Mouse (Mus musculus) testis, adult 2 months (tissue): Measurements from ENCODE around the gene Pds5a. TPM values are rescaled to one million over a fixed set of nuclear protein-coding genes. Genes with fewer than 3 reads are reported as not detected.

Experiments
- H3K27ac ChIP-seq: fragments of 200-500 bp; 2 replicates; pipeline ENCODE4 v1.5.1; 2012; ENCODE audit warnings: low read depth, low read length; ENCODE audit not compliant: control insufficient read depth, insufficient read depth
- H3K27me3 ChIP-seq: fragments of 200-500 bp; 2 replicates; pipeline ENCODE4 v1.6.1; 2012; ENCODE audit warnings: mild to moderate bottlenecking, low read length, moderate library complexity; ENCODE audit not compliant: control insufficient read depth, insufficient read depth
- H3K36me3 ChIP-seq: fragments of 200-500 bp; 2 replicates; pipeline ENCODE4 v1.6.1; 2012; ENCODE audit warnings: mild to moderate bottlenecking, low read length; ENCODE audit not compliant: control insufficient read depth, insufficient read depth
- H3K4me1 ChIP-seq: fragments of 200-500 bp; 2 replicates; pipeline ENCODE4 v1.6.1; 2012; ENCODE audit warnings: low read length; ENCODE audit not compliant: control insufficient read depth, insufficient read depth
- H3K4me3 ChIP-seq: fragments of 200-500 bp; 2 replicates; pipeline ENCODE4 v1.5.1; 2012; ENCODE audit warnings: low read depth, mild to moderate bottlenecking, low read length, moderate library complexity, mixed read lengths; ENCODE audit not compliant: control insufficient read depth
- CTCF ChIP-seq: fragments of 200-500 bp; IDR thresholded peaks from 2 replicates; pipeline ENCODE4 v1.5.1; 2012; ENCODE audit warnings: low read depth, mild to moderate bottlenecking, inconsistent platforms, low read length, moderate library complexity; ENCODE audit not compliant: control insufficient read depth, insufficient read depth, insufficient replicate concordance
- POLR2A ChIP-seq: fragments of 200-500 bp; IDR thresholded peaks from 2 replicates; pipeline ENCODE4 v1.6.1; 2012; ENCODE audit warnings: low read depth, mild to moderate bottlenecking, inconsistent platforms, low read length, moderate library complexity; ENCODE audit not compliant: control insufficient read depth
- polyA plus RNA-seq: library from polyadenylated mRNA; depleted of rRNA; stranded (reverse); fragments of >200 nt; gene quantifications from 2 replicates; pipeline ENCODE4 v1.2.3, GENCODE M21; 2012

The Pds5a gene
- polyA plus RNA-seq, 1 experiment: 14.9 TPM

- Histone ChIP-seq H3K36me3 (peaks cover 1% of the 10 kb centered on the region; the same call in 1 of the 2 replicates), H3K27ac (no peak overlapping the region), H3K4me3 (no peak overlapping the region), H3K4me1 (no peaks in the 10 kb centered on the region), H3K27me3 (no peaks in the 10 kb centered on the region)
- TF ChIP-seq POLR2A: no peak
- TF ChIP-seq CTCF: no peak
These were observed 105.7 kb downstream of the Pds5a start for GRCm38 (mm10) chr5:65592421-65592820.

GRCm38 (mm10) chr5:65590199-65590598 lies 107.9 kb downstream of the Pds5a start:
- TF ChIP-seq CTCF: no peak
- no peak for TF ChIP-seq POLR2A
- H3K36me3 ChIP-seq: peaks cover 1% of the 10 kb centered on the region; the same call in 1 of the 2 replicates
- no peak overlapping the region for H3K27ac ChIP-seq
- no peaks in the 10 kb centered on the region for H3K27me3 ChIP-seq
- H3K4me1 ChIP-seq: no peaks in the 10 kb centered on the region
- no peak overlapping the region for H3K4me3 ChIP-seq

GRCm38 (mm10) chr5:65586291-65586690 lies 111.8 kb downstream of the Pds5a start:
- TF ChIP-seq POLR2A (no peak), CTCF (no peak)
- H3K36me3 ChIP-seq: no peaks in the 10 kb centered on the region

GRCm38 (mm10) chr5:65578545-65578944 lies 119.5 kb downstream of the Pds5a start:
- no peaks in the 10 kb centered on the region for H3K4me1 ChIP-seq
- no peak overlapping the region for H3K27ac ChIP-seq
- H3K27me3 ChIP-seq: no peaks in the 10 kb centered on the region
- no peaks in the 10 kb centered on the region for H3K36me3 ChIP-seq
- no peak overlapping the region for H3K4me3 ChIP-seq
- TF ChIP-seq CTCF (no peak), POLR2A (no peak)

More at GRCm38 (mm10) chr5:65586291-65586690, 111.8 kb downstream of the Pds5a start:
- Histone ChIP-seq H3K4me1 (no peaks in the 10 kb centered on the region), H3K4me3 (no peak overlapping the region), H3K27ac (no peak overlapping the region), H3K27me3 (no peaks in the 10 kb centered on the region)

- no peak for TF ChIP-seq POLR2A
- no peak for TF ChIP-seq CTCF
These were observed 122.2 kb downstream of the Pds5a start for GRCm38 (mm10) chr5:65575896-65576295.

GRCm38 (mm10) chr5:65574876-65575275 lies 123.2 kb downstream of the Pds5a start:
- Histone ChIP-seq H3K27me3 (no peaks in the 10 kb centered on the region), H3K27ac (no peak overlapping the region), H3K4me1 (no peaks in the 10 kb centered on the region), H3K36me3 (no peaks in the 10 kb centered on the region), H3K4me3 (no peak overlapping the region)
- TF ChIP-seq POLR2A (no peak), CTCF (no peak)

More at GRCm38 (mm10) chr5:65575896-65576295, 122.2 kb downstream of the Pds5a start:
- H3K4me3 ChIP-seq: no peak overlapping the region
- H3K36me3 ChIP-seq: no peaks in the 10 kb centered on the region
- no peaks in the 10 kb centered on the region for H3K4me1 ChIP-seq
- no peaks in the 10 kb centered on the region for H3K27me3 ChIP-seq
- H3K27ac ChIP-seq: no peak overlapping the region

GRCm38 (mm10) chr5:65565486-65565885 lies 132.6 kb downstream of the Pds5a start:
- Histone ChIP-seq H3K27me3 (no peaks in the 10 kb centered on the region), H3K4me3 (no peak overlapping the region), H3K36me3 (no peaks in the 10 kb centered on the region), H3K27ac (no peak overlapping the region), H3K4me1 (no peaks in the 10 kb centered on the region)
- TF ChIP-seq POLR2A: no peak
- no peak for TF ChIP-seq CTCF

- Histone ChIP-seq H3K27me3 (no peaks in the 10 kb centered on the region), H3K36me3 (no peaks in the 10 kb centered on the region), H3K27ac (no peak overlapping the region), H3K4me1 (no peaks in the 10 kb centered on the region), H3K4me3 (no peak overlapping the region)
- TF ChIP-seq POLR2A (no peak), CTCF (no peak)
These were observed 136.8 kb downstream of the Pds5a start for GRCm38 (mm10) chr5:65561125-65561893.
